Mouse (Mus musculus) bone marrow, adult 2 months (tissue): ENCODE measurements around the gene Zfp174.

ENCODE experiments used
- CTCF ChIP-seq: fragments of 200-500 bp; IDR thresholded peaks from 2 replicates; pipeline ENCODE4 v1.5.1; 2011; ENCODE audit warnings: low read length, control low read depth; ENCODE audit not compliant: control insufficient read depth, insufficient read depth
- POLR2A ChIP-seq: fragments of 200-500 bp; IDR thresholded peaks from 2 replicates; pipeline ENCODE4 v1.6.1; 2011; ENCODE audit warnings: low read depth, mild to moderate bottlenecking, control low read depth, low read length, borderline replicate concordance; ENCODE audit not compliant: control insufficient read depth

DNA sequence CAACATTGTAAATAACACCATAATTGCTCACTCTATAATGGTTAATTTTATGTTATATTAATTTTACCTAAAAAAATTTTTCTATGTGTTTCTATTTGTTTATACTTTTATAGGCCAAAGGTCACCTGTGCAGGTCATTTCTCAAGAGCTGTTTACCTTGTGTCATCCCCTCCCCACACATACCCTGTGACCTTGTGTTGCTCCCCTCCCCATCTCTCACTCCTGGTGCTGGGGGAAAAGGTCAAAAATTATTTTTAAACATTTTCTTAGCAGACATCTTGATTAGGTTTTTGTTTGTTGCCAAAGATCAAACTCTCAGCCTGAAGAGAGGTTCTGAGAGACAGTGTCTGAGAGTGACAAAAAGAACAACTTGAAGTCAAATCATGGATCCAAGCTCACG is 3.3 kb upstream of the Zfp174 start:
- TF ChIP-seq POLR2A (no peak), CTCF (no peak)
